Mouse (Mus musculus) limb, embryonic 10.5 days (tissue): ENCODE measurements around the gene Tomm20. TPM values are rescaled to one million over a fixed set of nuclear protein-coding genes. Genes with fewer than 3 reads are reported as not detected.
"Not testable (repeated sequence)": the region's sequence is repeated elsewhere in the genome, so short reads cannot be mapped to it uniquely, and the experiment has no call there.

Experiments
- DNase-seq: peaks from one replicate; pipeline ENCODE4 v3.0.0-alpha.2; 2017; ENCODE audit warnings: low spot score
- H3K27ac ChIP-seq: fragments of 300-500 bp; sonication (generic); 2 replicates; pipeline ENCODE4 v1.5.1; 2016; ENCODE audit warnings: mild to moderate bottlenecking
- H3K27me3 ChIP-seq: fragments of 300-500 bp; sonication (generic); 2 replicates; pipeline ENCODE4 v1.6.1; 2016; ENCODE audit warnings: low read depth, mild to moderate bottlenecking; ENCODE audit not compliant: poor library complexity, severe bottlenecking
- H3K36me3 ChIP-seq: fragments of 300-500 bp; sonication (generic); 2 replicates; pipeline ENCODE4 v1.6.1; 2016; ENCODE audit warnings: mild to moderate bottlenecking, moderate library complexity
- H3K4me1 ChIP-seq: fragments of 300-500 bp; sonication (generic); 2 replicates; pipeline ENCODE4 v1.6.1; 2016
- H3K4me3 ChIP-seq: fragments of 300-500 bp; sonication (generic); 2 replicates; pipeline ENCODE4 v1.5.1; 2016; ENCODE audit warnings: mild to moderate bottlenecking, moderate library complexity
- H3K9me3 ChIP-seq: fragments of 300-500 bp; sonication (generic); replicated peaks from 2 replicates; pipeline ENCODE4 v1.6.1; 2016; ENCODE audit warnings: mild to moderate bottlenecking
- WGBS: fragments of 180-500 bp; shearing (Covaris S2); methylation state at CpG from one replicate; pipeline ENCODE4 v1.1.7; 2016; 5-methylcytosine and 5-hydroxymethylcytosine counted together
- polyA plus RNA-seq: library from polyadenylated mRNA; unstranded; fragments of >200 nt; fragmentation: Nextera tagmentation; extraction: Ambion mirVana; gene quantifications from 2 replicates; pipeline ENCODE4 v1.2.1, GENCODE M21; 2016

The Tomm20 gene
- polyA plus RNA-seq, 1 experiment from 2014 or later, result 301 TPM

GRCm38 (mm10) chr8:126921432-126921831 lies 24.2 kb downstream of the Tomm20 start:
- Histone ChIP-seq H3K36me3 (peaks cover 18% of the 10 kb centered on the region), H3K27ac (no peak overlapping the region), H3K4me3 (no peak overlapping the region), H3K4me1 (peaks cover 11% of the 10 kb centered on the region), H3K9me3 (no peaks in the 10 kb centered on the region), H3K27me3 (no peaks in the 10 kb centered on the region)
- WGBS, result 91% methylated on average over 3 of the region's 3 CpGs
- no peak for DNase-seq

GRCm38 (mm10) chr8:126920845-126921244 lies 24.8 kb downstream of the Tomm20 start:
- DNase-seq, result peak; percentile 62
- Histone ChIP-seq H3K36me3 (peaks cover 12% of the 10 kb centered on the region), H3K4me1 (peaks cover 11% of the 10 kb centered on the region), H3K27ac (peak overlapping the region; percentile 33; the same call in 1 of the 2 replicates), H3K9me3 (no peaks in the 10 kb centered on the region), H3K4me3 (no peak overlapping the region), H3K27me3 (no peaks in the 10 kb centered on the region)
- 26% methylated on average over 3 of the region's 3 CpGs for WGBS

- peak overlapping the region; percentile 33; the same call in 1 of the 2 replicates for H3K27ac ChIP-seq
Observed at GRCm38 (mm10) chr8:126920386-126920785, 25.3 kb downstream of the Tomm20 start.

GRCm38 (mm10) chr8:126919703-126920102 lies 25.9 kb downstream of the Tomm20 start:
- 0 out of 2 replicates have a peak overlapping the region, but pooled peaks have one; percentile 38 for H3K27ac ChIP-seq
- peaks cover 8% of the 10 kb centered on the region; the same call in 1 of the 2 replicates for H3K36me3 ChIP-seq
- no peak overlapping the region for H3K4me3 ChIP-seq
- DNase-seq, result no peak
- 95% methylated on average over 5 of the region's 5 CpGs for WGBS
- no peaks in the 10 kb centered on the region for H3K9me3 ChIP-seq
- no peaks in the 10 kb centered on the region for H3K27me3 ChIP-seq
- H3K4me1 ChIP-seq, result peaks cover 18% of the 10 kb centered on the region

More at GRCm38 (mm10) chr8:126920386-126920785, 25.3 kb downstream of the Tomm20 start:
- H3K4me1 ChIP-seq, result peaks cover 11% of the 10 kb centered on the region
- H3K36me3 ChIP-seq, result peaks cover 9% of the 10 kb centered on the region
- WGBS, result 81% methylated on average over 6 of the region's 6 CpGs
- H3K4me3 ChIP-seq, result no peak overlapping the region
- no peak for DNase-seq
- H3K27me3 ChIP-seq, result no peaks in the 10 kb centered on the region
- H3K9me3 ChIP-seq, result no peaks in the 10 kb centered on the region

- H3K27ac ChIP-seq, result peak overlapping the region; percentile 38; the same call in 1 of the 2 replicates
- H3K27me3 ChIP-seq, result no peaks in the 10 kb centered on the region
- H3K4me1 ChIP-seq, result peaks cover 22% of the 10 kb centered on the region
- 36% methylated on average over 2 of the region's 2 CpGs for WGBS
- no peaks in the 10 kb centered on the region for H3K9me3 ChIP-seq
- H3K36me3 ChIP-seq, result peaks cover 8% of the 10 kb centered on the region; the same call in 1 of the 2 replicates
- no peak overlapping the region for H3K4me3 ChIP-seq
- no peak for DNase-seq
Observed at GRCm38 (mm10) chr8:126919255-126919654, 26.4 kb downstream of the Tomm20 start.

- no peak for DNase-seq
- Histone ChIP-seq H3K27ac (no peak overlapping the region), H3K9me3 (no peaks in the 10 kb centered on the region), H3K36me3 (peaks cover 7% of the 10 kb centered on the region; the same call in 1 of the 2 replicates), H3K27me3 (no peaks in the 10 kb centered on the region), H3K4me1 (peaks cover 29% of the 10 kb centered on the region), H3K4me3 (no peak overlapping the region)
- 93% methylated on average over 1 of the region's 1 CpGs for WGBS
Observed at GRCm38 (mm10) chr8:126918356-126918755, 27.3 kb downstream of the Tomm20 start.

GRCm38 (mm10) chr8:126917179-126917905 lies 28.3 kb downstream of the Tomm20 start:
- 0 out of 2 replicates have a peak, but pooled peaks cover 4% of the 10 kb centered on the region for H3K36me3 ChIP-seq
- peaks cover 34% of the 10 kb centered on the region for H3K4me1 ChIP-seq
- no peak overlapping the region for H3K4me3 ChIP-seq
- no peaks in the 10 kb centered on the region for H3K9me3 ChIP-seq
- DNase-seq, result no peak
- no peaks in the 10 kb centered on the region for H3K27me3 ChIP-seq
- 71% methylated on average over 6 of the region's 6 CpGs for WGBS
- H3K27ac ChIP-seq, result no peak overlapping the region

- Histone ChIP-seq H3K27me3 (0 out of 2 replicates have a peak, but pooled peaks cover 4% of the 10 kb centered on the region), H3K9me3 (no peaks in the 10 kb centered on the region), H3K4me1 (peaks cover 34% of the 10 kb centered on the region), H3K4me3 (no peak overlapping the region), H3K27ac (no peak overlapping the region), H3K36me3 (no peaks in the 10 kb centered on the region)
- DNase-seq, result no peak
- WGBS, result 83% methylated on average over 4 of the region's 4 CpGs
Observed at GRCm38 (mm10) chr8:126916611-126917010, 29.0 kb downstream of the Tomm20 start.

- Histone ChIP-seq H3K27ac (no peak overlapping the region), H3K36me3 (no peaks in the 10 kb centered on the region), H3K27me3 (peaks cover 9% of the 10 kb centered on the region; the same call in 1 of the 2 replicates), H3K9me3 (no peaks in the 10 kb centered on the region), H3K4me3 (no peak overlapping the region), H3K4me1 (peaks cover 31% of the 10 kb centered on the region)
- no peak for DNase-seq
- 52% methylated on average over 10 of the region's 10 CpGs for WGBS
Observed at GRCm38 (mm10) chr8:126914609-126915375, 30.9 kb downstream of the Tomm20 start.

GRCm38 (mm10) chr8:126914107-126914490 lies 31.5 kb downstream of the Tomm20 start:
- H3K4me3 ChIP-seq, H3K9me3 ChIP-seq, H3K27ac ChIP-seq, H3K36me3 ChIP-seq, H3K27me3 ChIP-seq, DNase-seq: not testable (repeated sequence)
- H3K4me1 ChIP-seq, result peaks cover 32% of the 10 kb centered on the region
- WGBS, result 72% methylated on average over 10 of the region's 10 CpGs

- no peaks in the 10 kb centered on the region for H3K9me3 ChIP-seq
- no peaks in the 10 kb centered on the region for H3K36me3 ChIP-seq
- no peak for DNase-seq
- 60% methylated on average over 12 of the region's 12 CpGs for WGBS
- no peak overlapping the region for H3K4me3 ChIP-seq
- H3K27me3 ChIP-seq, result peaks cover 9% of the 10 kb centered on the region; the same call in 1 of the 2 replicates
- H3K4me1 ChIP-seq, result peaks cover 38% of the 10 kb centered on the region
- H3K27ac ChIP-seq, result peak overlapping the region; percentile 16; the same call in 1 of the 2 replicates
Observed at GRCm38 (mm10) chr8:126913241-126914106, 32.2 kb downstream of the Tomm20 start.

GRCm38 (mm10) chr8:126909371-126909802 lies 36.3 kb downstream of the Tomm20 start:
- Histone ChIP-seq H3K27ac (peak overlapping the region; percentile 10; the same call in 1 of the 2 replicates), H3K36me3 (no peaks in the 10 kb centered on the region), H3K27me3 (peaks cover 9% of the 10 kb centered on the region; the same call in 1 of the 2 replicates), H3K4me3 (no peak overlapping the region), H3K9me3 (no peaks in the 10 kb centered on the region), H3K4me1 (peaks cover 32% of the 10 kb centered on the region)
- 74% methylated on average over 10 of the region's 10 CpGs for WGBS
- DNase-seq, result no peak
